Mouse (Mus musculus) lung, adult 2 months (tissue): ENCODE measurements at regions not wholly inside any gene's neighbourhood (a gene's known extent, or its start where the extent isn't known, plus 50 kb on each side); places are given as distances from the start of the nearest gene placed in this dataset.

Experiments used
- CTCF ChIP-seq: fragments of 200-500 bp; IDR thresholded peaks from 2 replicates; pipeline ENCODE4 v1.5.1; 2011; ENCODE audit warnings: mild to moderate bottlenecking, low read length, control low read depth; ENCODE audit not compliant: insufficient read depth
- POLR2A ChIP-seq: fragments of 200-500 bp; IDR thresholded peaks from 2 replicates; pipeline ENCODE4 v1.6.1; 2011; ENCODE audit warnings: low read depth, mild to moderate bottlenecking, control low read depth, low read length, borderline replicate concordance; ENCODE audit errors: extremely low read depth

GRCm38 (mm10) chr10:44873642-44874285, 193.2 kb upstream of the Prep start:
- TF ChIP-seq CTCF (no peak), POLR2A (no peak)
